Mouse (Mus musculus) inflammation-experienced regulatory T-cells, adult 6 months (primary cell): ENCODE results near the gene Kif1c. TPM values are rescaled to one million over a fixed set of nuclear protein-coding genes. Genes with fewer than 3 reads are reported as not detected.
"Not testable (repeated sequence)": the region's sequence is repeated elsewhere in the genome, so short reads cannot be mapped to it uniquely, and the experiment has no call there.

ENCODE experiments used
- ATAC-seq: one replicate; pipeline ENCODE4 v1.8.0; 2017
- polyA plus RNA-seq, 3 experiments: library from polyadenylated mRNA; unstranded; fragments of 100-300 nt; shearing (Covaris generic); gene quantifications; one replicate each; pipeline ENCODE4 v1.2.1; 2017

Kif1c gene
- polyA plus RNA-seq, 3 experiments from 2014 or later: 0.99 to 2.0 (median 1.3) TPM

- no peak for ATAC-seq
These were observed 45.3 kb downstream of the Kif1c start for GRCm38 (mm10) chr11:70745636-70746035.

DNA sequence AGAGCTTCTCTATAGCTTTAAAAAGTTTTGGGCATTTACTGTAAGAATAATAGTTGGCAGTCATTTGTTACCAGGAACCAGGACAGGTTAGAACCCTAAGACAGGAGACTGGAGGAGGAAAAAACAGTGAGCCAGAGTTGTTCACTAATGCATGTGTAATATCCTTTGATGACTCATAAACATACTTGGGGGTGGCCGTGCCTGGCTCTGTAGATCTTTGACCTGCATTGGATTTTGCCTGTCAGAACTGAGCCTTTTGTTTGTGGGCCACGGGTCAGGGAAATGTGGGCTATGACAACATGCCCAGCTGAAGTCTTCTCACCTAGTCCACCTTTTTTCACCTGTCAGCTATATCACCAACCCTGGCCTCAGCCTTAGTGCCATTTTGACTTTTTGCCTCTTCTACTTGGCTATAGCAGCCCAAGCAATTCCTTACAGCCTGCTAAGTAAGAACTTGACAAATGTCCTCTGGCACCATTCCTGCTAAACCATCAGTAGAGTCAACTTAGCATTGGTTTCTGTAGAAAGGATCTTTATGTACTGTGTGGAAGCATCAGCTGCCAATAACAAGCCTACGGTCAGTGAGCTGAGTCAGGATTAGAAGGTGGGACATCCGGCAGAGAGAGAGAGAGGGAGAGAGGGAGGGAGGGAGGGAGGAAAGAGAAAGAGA lies 47.7 kb downstream of the Kif1c start:
- ATAC-seq: no peak

DNA sequence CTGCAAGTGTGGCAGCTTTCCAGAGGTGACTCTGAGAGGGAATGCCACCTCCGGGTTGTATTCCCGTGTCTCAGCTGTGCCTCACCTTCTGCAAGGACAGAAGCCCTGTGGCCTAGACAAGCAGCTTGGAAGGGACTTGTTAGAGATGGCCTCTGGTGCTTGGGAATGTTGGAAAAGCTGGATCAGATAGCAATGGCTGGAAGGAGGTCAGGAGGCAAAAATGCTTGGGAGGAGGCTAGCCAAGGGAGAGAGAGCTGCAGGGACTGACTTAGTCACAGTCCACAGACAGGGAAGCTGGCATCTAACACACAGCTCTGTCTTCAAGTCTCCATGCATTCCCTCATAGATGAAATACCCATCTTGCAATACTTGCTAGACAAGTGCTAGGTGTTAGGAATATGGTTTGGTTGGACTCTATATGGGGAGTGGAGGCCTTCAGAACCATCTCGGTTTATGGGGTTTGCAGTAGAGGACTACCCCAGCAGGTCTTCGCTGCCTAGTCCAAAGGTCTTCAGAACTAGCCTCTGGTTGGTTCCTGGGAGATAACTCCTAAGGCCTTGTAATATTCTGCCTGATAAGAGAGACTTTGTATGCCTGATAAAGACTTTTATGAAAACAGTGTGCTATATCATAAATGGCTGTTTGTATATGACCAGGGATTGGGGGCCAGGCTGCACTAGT lies 52.1 kb downstream of the Kif1c start:
- ATAC-seq: no peak

DNA sequence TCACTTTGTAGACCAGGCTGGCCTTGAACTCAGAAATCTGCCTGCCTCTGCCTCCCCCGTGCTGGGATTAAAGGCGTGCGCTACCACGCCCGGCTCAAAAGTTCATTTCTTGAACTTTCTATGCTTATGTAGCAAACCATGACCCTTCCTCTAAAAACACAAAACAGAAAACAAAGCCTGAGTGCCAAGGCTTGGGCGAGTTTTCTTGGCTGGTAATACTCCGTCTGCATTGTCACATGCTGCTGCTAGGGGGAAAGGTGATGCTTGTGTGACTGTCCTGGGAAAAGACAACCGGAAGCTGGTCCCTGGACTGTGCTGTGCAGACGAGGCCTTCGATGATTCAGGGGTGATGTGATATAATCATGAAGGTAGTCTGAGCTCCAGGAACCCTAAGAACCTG lies 52.8 kb downstream of the Kif1c start:
- ATAC-seq: no peak

- ATAC-seq: no peak
These were observed 54.1 kb downstream of the Kif1c start for GRCm38 (mm10) chr11:70754476-70754875.

DNA sequence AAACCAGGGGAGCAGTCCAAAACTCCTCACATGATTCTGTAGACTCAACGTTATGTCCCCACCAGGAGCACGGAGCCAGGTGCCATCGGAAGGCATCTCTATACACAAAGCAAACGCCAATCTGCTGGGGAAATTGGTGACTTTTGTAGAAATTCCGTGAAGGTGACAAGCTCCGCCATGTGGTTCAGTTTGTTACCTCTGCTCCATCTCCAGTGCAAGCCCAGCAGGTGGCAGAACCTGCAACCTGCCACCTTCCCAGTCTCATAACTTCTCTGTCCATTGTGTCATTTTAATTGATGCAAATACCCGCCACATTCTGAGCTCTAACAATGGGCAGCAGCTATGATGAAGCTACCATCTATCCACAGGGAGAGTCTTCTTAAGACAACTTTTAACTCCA lies 54.6 kb downstream of the Kif1c start:
- no peak for ATAC-seq

GRCm38 (mm10) chr11:70755645-70756044 lies 55.3 kb downstream of the Kif1c start:
- ATAC-seq: peak; percentile 88

DNA sequence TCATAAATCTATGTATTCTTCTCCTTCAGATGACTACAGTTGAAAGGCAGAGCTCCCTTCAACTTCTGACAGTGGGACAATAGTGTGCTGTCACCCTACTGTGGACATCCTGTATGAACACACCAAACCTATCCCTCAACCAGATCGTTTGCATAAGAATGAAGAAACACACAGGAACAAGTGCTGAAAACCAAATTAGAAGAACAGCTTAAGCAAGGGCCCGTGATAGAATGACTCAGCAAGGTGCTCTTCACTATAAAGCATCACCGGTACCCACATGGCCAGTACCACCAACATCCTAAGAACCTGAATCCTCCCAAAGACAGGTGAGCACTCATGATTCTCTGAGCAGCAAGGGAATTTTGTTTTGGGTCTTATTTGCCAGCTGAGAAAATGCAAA lies 60.1 kb downstream of the Kif1c start:
- not testable (repeated sequence) for ATAC-seq

GRCm38 (mm10) chr11:70762641-70763040 lies 62.3 kb downstream of the Kif1c start:
- no peak for ATAC-seq

GRCm38 (mm10) chr11:70763582-70763935 lies 63.2 kb downstream of the Kif1c start:
- no peak for ATAC-seq

DNA sequence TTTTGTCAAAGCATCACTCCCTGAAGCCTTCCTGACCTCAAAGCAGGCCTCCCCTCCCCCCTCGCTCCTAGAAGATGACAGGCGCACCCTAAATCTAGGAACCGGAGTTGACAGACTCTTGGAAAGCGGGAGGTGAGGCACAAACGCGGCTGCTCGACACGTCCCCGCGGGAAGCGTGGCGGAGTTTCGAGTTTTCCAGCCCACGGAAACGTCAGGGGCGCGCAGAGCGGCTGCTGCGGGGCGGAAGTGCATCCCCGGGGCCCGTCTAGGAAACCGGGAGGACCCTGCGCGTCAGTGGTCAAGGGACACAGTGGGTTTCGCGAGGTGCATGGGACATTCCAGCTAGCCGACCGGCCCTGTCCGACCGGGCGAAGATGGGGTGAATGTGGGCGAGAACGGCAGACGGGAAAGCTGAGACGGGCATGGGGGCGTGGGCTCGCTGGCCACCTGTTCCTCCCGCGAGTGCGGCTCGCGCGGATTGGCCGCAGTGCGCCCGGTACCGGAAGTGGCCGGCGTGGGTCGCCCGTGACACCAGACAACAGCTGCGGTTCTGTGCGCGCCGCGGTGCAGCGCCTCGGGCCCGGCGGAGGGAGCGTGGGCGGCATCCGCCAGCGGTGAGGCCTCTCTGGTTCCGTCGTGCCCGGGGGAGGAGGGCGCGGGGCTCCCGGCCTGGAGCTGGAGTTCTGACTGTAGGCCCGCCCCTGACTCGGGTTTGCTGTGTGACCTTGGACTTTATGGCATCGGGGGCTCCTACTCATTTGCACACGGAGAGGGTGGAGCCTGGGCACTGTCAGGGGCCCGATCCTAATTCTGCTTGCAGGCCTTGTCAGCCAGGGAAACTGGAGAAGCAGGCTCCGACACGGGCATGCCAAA lies 63.8 kb downstream of the Kif1c start, which contains the start of gene Zfp3:
Gene Zfp3 (plus strand): TSS at position 274 of the 873 bp plus-strand sequence.
- ATAC-seq: peak; percentile 80

GRCm38 (mm10) chr11:70765776-70766445 lies 65.6 kb downstream of the Kif1c start:
- peak; percentile 38 for ATAC-seq

DNA sequence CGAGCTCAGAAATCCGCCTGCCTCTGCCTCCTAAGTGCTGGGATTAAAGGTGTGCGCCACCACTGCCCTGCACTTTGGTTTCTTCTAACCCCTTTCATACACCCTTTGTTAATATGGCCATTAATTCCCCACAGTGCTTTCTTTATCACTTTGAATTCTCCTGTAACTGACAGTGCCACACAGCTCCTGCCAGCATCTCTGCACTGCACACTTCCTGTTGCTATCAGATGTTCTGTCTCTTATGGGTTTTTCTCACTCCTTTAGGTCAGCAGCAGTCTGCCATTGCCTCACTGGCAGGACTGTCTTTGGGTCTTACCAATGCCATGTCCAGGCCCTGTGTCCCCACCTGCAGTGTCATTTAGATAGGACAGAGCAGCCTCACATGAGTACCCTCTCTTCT lies 70.5 kb downstream of the Kif1c start:
- no peak for ATAC-seq

GRCm38 (mm10) chr11:70776830-70777571 lies 76.7 kb downstream of the Kif1c start:
- peak; percentile 87 for ATAC-seq

DNA sequence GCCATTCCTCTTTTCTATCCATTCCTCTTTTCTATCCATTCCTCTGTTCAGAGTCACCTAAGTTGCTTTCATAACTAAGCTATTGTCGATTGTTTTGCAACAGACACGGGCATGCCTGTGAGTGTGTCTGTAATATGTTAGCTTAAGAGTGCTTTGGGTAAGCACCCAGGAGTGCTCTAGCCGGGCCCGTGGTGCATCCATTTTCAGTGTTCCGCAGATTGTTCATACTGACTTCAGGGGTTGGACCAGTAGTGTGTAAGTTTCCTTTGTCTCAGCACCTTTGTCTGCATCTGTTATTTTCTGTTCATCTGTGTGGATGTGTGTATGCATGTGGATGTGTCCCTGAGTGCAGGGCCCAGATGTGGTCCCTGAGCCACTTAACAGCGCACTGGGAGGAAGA lies 77.3 kb downstream of the Kif1c start:
- ATAC-seq: no peak

- peak; percentile 52 for ATAC-seq
These were observed 77.7 kb downstream of the Kif1c start for GRCm38 (mm10) chr11:70778058-70778457.

Other genes with a start within 250 kb of the Kif1c start
- gene Med11, start 248.6 kb upstream of the Kif1c start, polyA plus RNA-seq: 10 to 100 TPM; 76.7 to 81.3 (median 80.3) TPM
- gene Zmynd15, start 241.1 kb upstream of the Kif1c start, polyA plus RNA-seq: not detected
- gene Cxcl16, start 240.6 kb upstream of the Kif1c start, polyA plus RNA-seq: under 1 TPM; 0.62 to 0.85 (median 0.72) TPM
- gene Tm4sf5, start 195.3 kb upstream of the Kif1c start, polyA plus RNA-seq: 1 to 10 TPM; 1.6 to 3.2 (median 2.3) TPM
- gene Vmo1, start 185.9 kb upstream of the Kif1c start, polyA plus RNA-seq: not detected
- gene Gltpd2, start 181.4 kb upstream of the Kif1c start, polyA plus RNA-seq: not detected
- 100 to 1,000 TPM; 376 to 387 (median 385) TPM for gene Psmb6, start 175.2 kb upstream of the Kif1c start, polyA plus RNA-seq
- gene Gm40193, start 167.6 kb upstream of the Kif1c start, polyA plus RNA-seq: not detected
- 1 to 10 TPM; 1.8 to 2.1 (median 2.0) TPM for gene Pld2, start 160.5 kb upstream of the Kif1c start, polyA plus RNA-seq
- gene Mink1, start 137.7 kb upstream of the Kif1c start, polyA plus RNA-seq: 10 to 100 TPM in 1 of 3 experiments, 1 to 10 TPM in 2; 6.2 to 11.8 (median 9.2) TPM
- not detected for gene 4930544D05Rik, start 84.7 kb upstream of the Kif1c start, polyA plus RNA-seq
- 1 to 10 TPM in 1 of 3 experiments, under 1 TPM in 2; 0.51 to 3.0 (median 0.78) TPM for gene Chrne, start 81.3 kb upstream of the Kif1c start, polyA plus RNA-seq
- under 1 TPM; 0.17 to 0.69 (median 0.21) TPM for gene Gp1ba, start 61.4 kb upstream of the Kif1c start, polyA plus RNA-seq
- gene Rnf167, start 53.3 kb upstream of the Kif1c start, polyA plus RNA-seq: 100 to 1,000 TPM; 276 to 454 (median 423) TPM
- 100 to 1,000 TPM in 2 of 3 experiments, 10 to 100 TPM in 1; 85.3 to 111 (median 111) TPM for gene Slc25a11, start 53.1 kb upstream of the Kif1c start, polyA plus RNA-seq
- gene Pfn1, start 45.9 kb upstream of the Kif1c start, polyA plus RNA-seq: 1,000 to 10,000 TPM; 3,037 to 4,758 (median 3,214) TPM
- gene Eno3, start 43.3 kb upstream of the Kif1c start, polyA plus RNA-seq: 10 to 100 TPM in 2 of 3 experiments, 1 to 10 TPM in 1; 6.2 to 27.4 (median 21.7) TPM
- 100 to 1,000 TPM; 131 to 155 (median 137) TPM for gene Spag7, start 31.1 kb upstream of the Kif1c start, polyA plus RNA-seq
- 10 to 100 TPM; 11.5 to 17.1 (median 12.8) TPM for gene Camta2, start 12.4 kb upstream of the Kif1c start, polyA plus RNA-seq
- gene Inca1, start 393 bp upstream of the Kif1c start, polyA plus RNA-seq: 1 to 10 TPM in 1 of 3 experiments, under 1 TPM in 1, not detected in 1; 0.44 to 1.0 TPM
- 1 to 10 TPM; 3.4 to 5.8 (median 4.6) TPM for gene Zfp3, start 63.7 kb downstream of the Kif1c start, polyA plus RNA-seq
- 1 to 10 TPM in 1 of 3 experiments, under 1 TPM in 1, not detected in 1; 0.67 to 1.1 TPM for gene Scimp, start 112.0 kb downstream of the Kif1c start, polyA plus RNA-seq
- 10 to 100 TPM in 2 of 3 experiments, 1 to 10 TPM in 1; 9.9 to 13.0 (median 11.4) TPM for gene Rabep1, start 144.2 kb downstream of the Kif1c start, polyA plus RNA-seq